Mouse (Mus musculus): ENCODE results near the gene Phactr2. TPM values are rescaled to one million over a fixed set of nuclear protein-coding genes. Genes with fewer than 3 reads are reported as not detected.

Gene Phactr2
- total and polyA plus RNA-seq, 3 experiments = 0.08 to 0.49 (median 0.31) TPM

DNA sequence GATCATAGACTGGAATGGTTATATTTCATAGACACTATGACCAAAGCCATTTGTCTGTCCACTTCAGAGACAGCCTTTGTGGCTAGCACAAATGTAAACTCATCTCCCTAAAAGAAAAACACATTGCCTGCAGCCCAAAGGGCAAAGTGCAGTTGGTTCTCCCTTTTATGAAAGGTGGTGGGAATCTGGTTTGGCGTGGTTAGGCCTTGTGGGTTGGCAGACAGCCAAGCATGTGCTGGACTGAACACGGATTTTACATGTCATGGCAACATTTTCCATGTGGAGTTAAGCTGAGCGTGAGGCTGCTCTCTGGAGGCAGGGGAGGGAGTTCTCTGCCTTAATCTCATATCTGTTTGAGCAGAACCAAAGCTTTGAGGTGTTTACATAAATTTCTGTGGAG lies 98.4 kb downstream of the Phactr2 start:
- Histone ChIP-seq H3K9ac (ENCODE audit: insufficient read depth, low read depth) (no peak overlapping the region), H3K27me3 (replicated peaks) (no peaks in the 10 kb centered on the region), H3K4me2 (ENCODE audit: insufficient read depth, low read depth, poor library complexity, severe bottlenecking) (no peak overlapping the region), H3K36me3 (replicated peaks in 1 of 2; ENCODE audit: control insufficient read depth in 1 of 2, insufficient read depth in 1 of 2, low read length in 1 of 2) (no peaks in the 10 kb centered on the region), H3K4me1 (ENCODE audit: control insufficient read depth in 1 of 2, insufficient read depth in 2 of 2) (no peaks in the 10 kb centered on the region), H3K27ac (ENCODE audit: insufficient read depth, low read depth) (no peak overlapping the region), H3K79me2 (replicated peaks; ENCODE audit: control insufficient read depth, extremely low read depth, insufficient read depth, poor library complexity, severe bottlenecking) (no peaks in the 10 kb centered on the region), H3K9me3 (replicated peaks; ENCODE audit: low read length) (no peaks in the 10 kb centered on the region), H3K4me3 (replicated peaks in 1 of 3; ENCODE audit: low read depth in 2 of 3, low read length in 2 of 3, poor library complexity in 1 of 3) (no peak overlapping the region)
- TF ChIP-seq EP300 (IDR thresholded peaks at IDR 0.05; ENCODE audit: low read length) (no peak), USF2 (conservative IDR thresholded peaks at IDR 0.05; ENCODE audit: low read depth, low read length) (no peak), SMC3 (IDR thresholded peaks at IDR 0.05; ENCODE audit: low read depth, low read length) (no peak), ELF1 (IDR thresholded peaks at IDR 0.05; ENCODE audit: low read depth, low read length) (no peak), SIN3A (IDR thresholded peaks at IDR 0.05; ENCODE audit: low read length) (no peak)
- in situ Hi-C loops (cut with MboI; ENCODE audit: low pct_ligation_motif_present, low pct_unique_long_range_greater_than_20kb, low sequenced_read_pairs) (no loop called here), dilution Hi-C loops (cut with MboI; ENCODE audit: extremely low pct_ligation_motif_present, extremely low pct_unique_long_range_greater_than_20kb, low sequenced_read_pairs) (no loop called here)
- DNase-seq (ENCODE audit: extremely low read depth) = no peak

- H3K27ac ChIP-seq (ENCODE audit: insufficient read depth, low read depth) = no peak overlapping the region
- dilution Hi-C loops (cut with MboI; ENCODE audit: extremely low pct_ligation_motif_present, extremely low pct_unique_long_range_greater_than_20kb, low sequenced_read_pairs) = no loop called here
- no peak overlapping the region for H3K4me2 ChIP-seq (ENCODE audit: insufficient read depth, low read depth, poor library complexity, severe bottlenecking)
- no peaks in the 10 kb centered on the region for H3K79me2 ChIP-seq (replicated peaks; ENCODE audit: control insufficient read depth, extremely low read depth, insufficient read depth, poor library complexity, severe bottlenecking)
- no peaks in the 10 kb centered on the region for H3K9me3 ChIP-seq (replicated peaks; ENCODE audit: low read length)
- H3K27me3 ChIP-seq (replicated peaks) = no peaks in the 10 kb centered on the region
- no peak overlapping the region for H3K9ac ChIP-seq (ENCODE audit: insufficient read depth, low read depth)
- DNase-seq (ENCODE audit: extremely low read depth) = no peak
- H3K4me1 ChIP-seq (ENCODE audit: control insufficient read depth in 1 of 2, insufficient read depth in 2 of 2) = no peaks in the 10 kb centered on the region
- H3K4me3 ChIP-seq (replicated peaks in 1 of 3; ENCODE audit: low read depth in 2 of 3, low read length in 2 of 3, poor library complexity in 1 of 3) = no peak overlapping the region
- in situ Hi-C loops (cut with MboI; ENCODE audit: low pct_ligation_motif_present, low pct_unique_long_range_greater_than_20kb, low sequenced_read_pairs) = no loop called here
- H3K36me3 ChIP-seq (replicated peaks in 1 of 2; ENCODE audit: control insufficient read depth in 1 of 2, insufficient read depth in 1 of 2, low read length in 1 of 2) = no peaks in the 10 kb centered on the region
- no peak for TF ChIP-seq ELF1 (IDR thresholded peaks at IDR 0.05; ENCODE audit: low read depth, low read length)
- no peak for TF ChIP-seq MAX (IDR thresholded peaks at IDR 0.05; ENCODE audit: low read length)
- TF ChIP-seq USF1 (IDR thresholded peaks at IDR 0.05; ENCODE audit: low read depth, low read length) = no peak
- no peak for TF ChIP-seq MXI1 (IDR thresholded peaks at IDR 0.05; ENCODE audit: low read depth, low read length)
- TF ChIP-seq ZNF384 (IDR thresholded peaks at IDR 0.05; ENCODE audit: low read depth, low read length) = no peak
- TF ChIP-seq ZMIZ1 (IDR thresholded peaks at IDR 0.05; ENCODE audit: low read depth, low read length) = no peak
Observed at GRCm38 (mm10) chr10:13369581-13370375, 104.4 kb downstream of the Phactr2 start.

GRCm38 (mm10) chr10:13364286-13364580 lies 110.0 kb downstream of the Phactr2 start:
- H3K27me3 ChIP-seq (replicated peaks) = no peaks in the 10 kb centered on the region
- no peaks in the 10 kb centered on the region for H3K79me2 ChIP-seq (replicated peaks; ENCODE audit: control insufficient read depth, extremely low read depth, insufficient read depth, poor library complexity, severe bottlenecking)
- H3K27ac ChIP-seq (ENCODE audit: insufficient read depth, low read depth) = no peak overlapping the region
- no peak overlapping the region for H3K4me3 ChIP-seq (replicated peaks in 1 of 3; ENCODE audit: low read depth in 2 of 3, low read length in 2 of 3, poor library complexity in 1 of 3)
- H3K4me1 ChIP-seq (ENCODE audit: control insufficient read depth in 1 of 2, insufficient read depth in 2 of 2) = no peaks in the 10 kb centered on the region; a peak in 1 of 4 replicates
- no peak overlapping the region for H3K9ac ChIP-seq (ENCODE audit: insufficient read depth, low read depth)
- TF ChIP-seq MAFK (IDR thresholded peaks at IDR 0.05; ENCODE audit: insufficient replicate concordance, low read length) = no peak
- TF ChIP-seq UBTF (IDR thresholded peaks at IDR 0.05; ENCODE audit: low read depth, low read length) = no peak
- TF ChIP-seq GABPA (IDR thresholded peaks at IDR 0.05; ENCODE audit: insufficient replicate concordance, low read depth, low read length) = no peak
- no peak for TF ChIP-seq MAZ (IDR thresholded peaks at IDR 0.05; ENCODE audit: low read depth, low read length)
- no peak for TF ChIP-seq NELFE (IDR thresholded peaks at IDR 0.05; ENCODE audit: low read depth, low read length)
- no peak for TF ChIP-seq ZNF384 (IDR thresholded peaks at IDR 0.05; ENCODE audit: low read depth, low read length)
- TF ChIP-seq RCOR1 (conservative IDR thresholded peaks at IDR 0.05; ENCODE audit: low read depth, low read length) = no peak
- no peak for TF ChIP-seq HCFC1 (IDR thresholded peaks at IDR 0.05; ENCODE audit: low read depth, low read length)
- no peak for TF ChIP-seq EP300 (IDR thresholded peaks at IDR 0.05; ENCODE audit: low read length)
- H3K9me3 ChIP-seq (replicated peaks; ENCODE audit: low read length) = no peaks in the 10 kb centered on the region
- dilution Hi-C loops (cut with MboI; ENCODE audit: extremely low pct_ligation_motif_present, extremely low pct_unique_long_range_greater_than_20kb, low sequenced_read_pairs) = no loop called here
- DNase-seq (ENCODE audit: extremely low read depth) = no peak
- no peaks in the 10 kb centered on the region for H3K36me3 ChIP-seq (replicated peaks in 1 of 2; ENCODE audit: control insufficient read depth in 1 of 2, insufficient read depth in 1 of 2, low read length in 1 of 2)
- no peak overlapping the region for H3K4me2 ChIP-seq (ENCODE audit: insufficient read depth, low read depth, poor library complexity, severe bottlenecking)
- in situ Hi-C loops (cut with MboI; ENCODE audit: low pct_ligation_motif_present, low pct_unique_long_range_greater_than_20kb, low sequenced_read_pairs) = no loop called here
